Mouse (Mus musculus): ENCODE results near the gene Slx. TPM values are rescaled to one million over a fixed set of nuclear protein-coding genes. Genes with fewer than 3 reads are reported as not detected.
"Not testable (repeated sequence)": the region's sequence is repeated elsewhere in the genome, so short reads cannot be mapped to it uniquely, and the experiment has no call there.

The Slx gene
- not detected in 2 replicates for total RNA-seq (2014; rRNA removed)
- not detected in 2 replicates for polyA plus RNA-seq (2012; rRNA removed)

- DNase-seq (ENCODE audit: extremely low read depth, low read depth, low spot score); H3K9ac ChIP-seq (ENCODE audit: low read depth, low read length); H3K27ac ChIP-seq (replicated peaks; ENCODE audit: insufficient read depth, low read depth, low read length); H3K4me1 ChIP-seq (ENCODE audit: control insufficient read depth, insufficient read depth, low read length); H3K79me2 ChIP-seq (ENCODE audit: control insufficient read depth, insufficient read depth, low read length); H3K36me3 ChIP-seq (ENCODE audit: control insufficient read depth, insufficient read depth, low read length); H3K4me3 ChIP-seq (ENCODE audit: insufficient read depth, low read depth, low read length); H3K27me3 ChIP-seq (ENCODE audit: control insufficient read depth, insufficient read depth, low read length): not testable (repeated sequence)
- 62% methylated on average over 3 of the region's 3 CpGs for WGBS
These were observed at the start of gene Slx for GRCm38 (mm10) chrX:26545465-26545864. Gene Slx, minus strand, starts transcription at chrX:26545565.

Other genes starting within 250 kb of the Slx start
- gene Gm2030, start 235.5 kb downstream of the Slx start, total RNA-seq (2014; rRNA removed): not detected in 2 replicates
- not detected in 2 replicates for gene Gm2030, start 235.5 kb downstream of the Slx start, polyA plus RNA-seq (2012; rRNA removed)
- gene Gm14525, start 157.1 kb upstream of the Slx start, total RNA-seq (2014; rRNA removed): not detected in 2 replicates
- not detected in 2 replicates for gene Gm14525, start 157.1 kb upstream of the Slx start, polyA plus RNA-seq (2012; rRNA removed)

Data from liver, adult 2 months (tissue).